Mouse (Mus musculus): Measurements from ENCODE around the gene Cycs. TPM values are rescaled to one million over a fixed set of nuclear protein-coding genes. Genes with fewer than 3 reads are reported as not detected.

The Cycs gene
- polyA plus RNA-seq, 2 experiments: 35.9 to 53.8 TPM

DNA sequence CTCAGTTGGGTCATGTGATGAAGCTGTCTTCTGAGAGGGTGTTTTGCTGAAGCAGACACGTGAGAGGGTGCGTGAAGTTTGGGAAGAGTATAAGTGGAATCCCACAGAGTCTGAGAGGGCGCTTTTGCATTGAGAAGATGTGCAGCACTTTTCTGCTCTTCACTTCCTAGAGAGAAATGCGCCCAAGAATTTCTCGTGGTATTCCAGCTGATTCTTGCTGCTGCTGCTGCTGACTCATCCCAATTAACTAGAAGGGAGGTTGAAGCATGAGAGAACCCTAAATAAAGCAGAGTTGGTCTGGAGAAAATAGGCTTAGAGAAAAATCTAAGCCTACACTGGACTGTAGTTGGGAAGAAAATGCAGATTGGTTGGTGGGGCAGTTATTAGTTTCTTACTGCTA, 17.3 kb downstream of the Cycs start:
- no peak for TF ChIP-seq POLR2A (IDR thresholded peaks at IDR 0.05; ENCODE audit: borderline replicate concordance, extremely low read depth, insufficient read depth, insufficient read length)
- Histone ChIP-seq H3K9me3 (ENCODE audit: control insufficient read depth, low read length) (no peaks in the 10 kb centered on the region), H3K4me3 (replicated peaks; ENCODE audit: low read length) (no peak overlapping the region), H3K27me3 (ENCODE audit: control insufficient read depth, insufficient read depth, low read length) (no peaks in the 10 kb centered on the region), H3K4me2 (replicated peaks; ENCODE audit: low read depth, low read length, severe bottlenecking) (no peak overlapping the region), H3K9ac (ENCODE audit: low read depth, low read length, severe bottlenecking) (no peak overlapping the region), H3K36me3 (ENCODE audit: control insufficient read depth, insufficient read depth, low read length) (no peaks in the 10 kb centered on the region), H3K4me1 (ENCODE audit: control insufficient read depth, insufficient read depth, low read length) (no peaks in the 10 kb centered on the region), H3K27ac (replicated peaks; ENCODE audit: low read depth, low read length) (no peak overlapping the region)
- DNase-seq (ENCODE audit: low spot score) (no peak), ATAC-seq (ENCODE audit: low FRiP score, low read depth) (no peak)
- 81% methylated on average over 5 of the region's 5 CpGs for WGBS

DNA sequence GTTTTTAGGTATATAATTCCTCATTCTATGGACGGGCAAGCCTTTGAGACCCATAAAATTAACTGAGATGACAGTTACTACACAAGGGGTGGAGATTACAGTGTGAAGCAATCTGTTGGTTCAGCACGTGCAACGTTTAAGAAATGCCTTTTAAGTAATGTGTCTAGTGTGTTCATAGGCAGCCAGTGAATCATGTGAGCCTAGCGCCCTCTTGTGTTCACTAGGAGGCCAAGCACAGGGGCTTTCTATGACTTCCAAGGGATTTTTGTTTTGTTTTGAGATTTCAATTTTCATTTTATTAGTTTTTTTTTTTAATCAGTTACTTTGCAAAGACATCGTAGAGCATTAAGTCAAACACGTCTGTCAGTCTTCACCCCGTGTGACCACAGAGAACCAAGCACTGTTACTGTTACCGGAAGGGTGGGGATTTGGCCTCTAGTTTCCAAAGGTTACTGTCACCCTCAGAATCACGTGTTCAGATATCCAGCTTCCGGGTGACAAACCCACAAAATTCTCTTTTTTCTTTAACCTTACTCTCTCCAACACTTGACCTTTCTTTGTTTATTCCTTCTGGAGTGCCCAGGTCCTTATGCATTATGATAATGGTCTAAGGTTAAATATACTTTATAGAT, 20.8 kb downstream of the Cycs start:
- Histone ChIP-seq H3K27ac (replicated peaks; ENCODE audit: low read depth, low read length) (no peak overlapping the region), H3K4me2 (replicated peaks; ENCODE audit: low read depth, low read length, severe bottlenecking) (no peak overlapping the region; the same call in 1 of the 2 replicates), H3K4me3 (replicated peaks; ENCODE audit: low read length) (no peak overlapping the region), H3K9ac (ENCODE audit: low read depth, low read length, severe bottlenecking) (no peak overlapping the region), H3K9me3 (ENCODE audit: control insufficient read depth, low read length) (no peaks in the 10 kb centered on the region), H3K36me3 (ENCODE audit: control insufficient read depth, insufficient read depth, low read length) (no peaks in the 10 kb centered on the region), H3K4me1 (ENCODE audit: control insufficient read depth, insufficient read depth, low read length) (no peaks in the 10 kb centered on the region), H3K27me3 (ENCODE audit: control insufficient read depth, insufficient read depth, low read length) (no peaks in the 10 kb centered on the region)
- peak; percentile 86 for DNase-seq (ENCODE audit: low spot score)
- 0 out of 2 replicates have a peak, but pooled peaks have one; percentile 35 for TF ChIP-seq POLR2A (IDR thresholded peaks at IDR 0.05; ENCODE audit: borderline replicate concordance, extremely low read depth, insufficient read depth, insufficient read length)
- peak; percentile 72 for ATAC-seq (ENCODE audit: low FRiP score, low read depth)
- WGBS: 24% methylated on average over 10 of the region's 10 CpGs

DNA sequence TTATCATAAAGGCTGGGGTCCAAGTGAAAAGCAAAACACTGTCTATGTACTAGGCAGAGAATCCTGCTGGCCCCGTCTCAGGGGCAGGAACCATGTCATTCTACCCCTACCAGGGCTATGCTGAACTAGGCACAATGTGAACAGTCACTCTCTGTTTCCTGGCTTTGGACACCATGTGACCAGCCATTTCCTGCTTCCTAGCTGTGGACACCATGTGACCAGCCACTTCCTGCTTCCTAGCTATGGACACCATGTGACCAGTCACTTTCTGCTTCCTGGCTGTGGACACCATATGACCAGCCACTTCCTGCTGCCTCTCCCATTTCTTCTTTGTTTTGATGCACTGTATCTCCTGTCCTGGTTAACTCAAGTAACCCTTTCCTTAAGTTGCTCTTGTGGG, 23.8 kb downstream of the Cycs start:
- Histone ChIP-seq H3K36me3 (ENCODE audit: control insufficient read depth, insufficient read depth, low read length) (no peaks in the 10 kb centered on the region), H3K4me2 (replicated peaks; ENCODE audit: low read depth, low read length, severe bottlenecking) (no peak overlapping the region), H3K9me3 (ENCODE audit: control insufficient read depth, low read length) (no peaks in the 10 kb centered on the region), H3K4me1 (ENCODE audit: control insufficient read depth, insufficient read depth, low read length) (no peaks in the 10 kb centered on the region), H3K4me3 (replicated peaks; ENCODE audit: low read length) (no peak overlapping the region), H3K27me3 (ENCODE audit: control insufficient read depth, insufficient read depth, low read length) (no peaks in the 10 kb centered on the region), H3K27ac (replicated peaks; ENCODE audit: low read depth, low read length) (no peak overlapping the region), H3K9ac (ENCODE audit: low read depth, low read length, severe bottlenecking) (no peak overlapping the region)
- WGBS: 85% methylated on average over 1 of the region's 1 CpGs
- ATAC-seq (ENCODE audit: low FRiP score, low read depth) (no peak), DNase-seq (ENCODE audit: low spot score) (no peak)
- no peak for TF ChIP-seq POLR2A (IDR thresholded peaks at IDR 0.05; ENCODE audit: borderline replicate concordance, extremely low read depth, insufficient read depth, insufficient read length)

DNA sequence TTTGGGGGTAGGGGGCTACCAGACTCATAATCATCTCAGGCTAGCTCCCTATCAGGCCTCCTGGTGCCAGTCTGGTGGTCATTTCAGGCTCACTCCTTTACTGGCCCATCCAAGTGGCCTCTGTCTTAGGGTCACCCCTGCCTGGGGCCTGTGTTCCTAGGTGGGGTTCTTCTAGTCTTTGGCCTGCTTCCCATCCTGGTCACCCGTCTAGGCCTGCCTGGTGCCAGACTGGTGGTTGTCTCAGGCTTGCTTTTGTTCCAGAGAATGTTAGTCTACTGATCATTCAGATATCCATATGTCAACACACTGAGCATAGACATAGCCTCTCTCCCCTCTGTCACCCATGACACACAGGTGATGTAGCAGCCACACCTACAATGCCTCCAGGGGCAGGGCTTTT, 26.7 kb downstream of the Cycs start:
- WGBS: 75% methylated on average over 1 of the region's 1 CpGs
- Histone ChIP-seq H3K27me3 (ENCODE audit: control insufficient read depth, insufficient read depth, low read length) (no peaks in the 10 kb centered on the region), H3K36me3 (ENCODE audit: control insufficient read depth, insufficient read depth, low read length) (no peaks in the 10 kb centered on the region), H3K4me3 (replicated peaks; ENCODE audit: low read length) (no peak overlapping the region), H3K4me2 (replicated peaks; ENCODE audit: low read depth, low read length, severe bottlenecking) (no peak overlapping the region), H3K27ac (replicated peaks; ENCODE audit: low read depth, low read length) (no peak overlapping the region), H3K9me3 (ENCODE audit: control insufficient read depth, low read length) (no peaks in the 10 kb centered on the region), H3K4me1 (ENCODE audit: control insufficient read depth, insufficient read depth, low read length) (no peaks in the 10 kb centered on the region), H3K9ac (ENCODE audit: low read depth, low read length, severe bottlenecking) (no peak overlapping the region)
- no peak for TF ChIP-seq POLR2A (IDR thresholded peaks at IDR 0.05; ENCODE audit: borderline replicate concordance, extremely low read depth, insufficient read depth, insufficient read length)
- ATAC-seq (ENCODE audit: low FRiP score, low read depth): no peak
- DNase-seq (ENCODE audit: low spot score): no peak

DNA sequence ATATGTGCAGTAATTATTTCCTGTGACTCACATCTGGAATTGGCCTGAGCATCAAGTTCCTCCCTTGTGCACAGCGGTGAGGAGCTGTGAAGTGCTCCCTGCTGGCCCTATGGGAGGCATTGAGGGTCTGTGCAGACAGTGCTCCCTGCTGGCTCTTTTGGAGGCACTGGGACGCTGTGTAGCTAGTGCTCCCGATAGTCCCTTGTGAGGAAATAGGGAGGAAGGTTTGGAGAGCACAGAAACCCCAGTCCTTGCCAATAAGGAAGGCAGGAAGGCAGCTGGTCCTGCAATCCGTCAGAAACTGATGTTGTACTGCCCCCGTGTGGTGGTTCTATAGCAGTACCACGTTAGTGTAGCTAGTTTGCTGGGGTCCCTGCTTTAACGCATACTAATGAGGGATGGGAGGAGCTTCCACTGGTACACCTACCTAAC, 29.9 kb downstream of the Cycs start:
- Histone ChIP-seq H3K4me2 (replicated peaks; ENCODE audit: low read depth, low read length, severe bottlenecking) (no peak overlapping the region), H3K9ac (ENCODE audit: low read depth, low read length, severe bottlenecking) (no peak overlapping the region), H3K4me3 (replicated peaks; ENCODE audit: low read length) (no peak overlapping the region), H3K4me1 (ENCODE audit: control insufficient read depth, insufficient read depth, low read length) (peaks cover 4% of the 10 kb centered on the region; the same call in 1 of the 2 replicates), H3K27me3 (ENCODE audit: control insufficient read depth, insufficient read depth, low read length) (no peaks in the 10 kb centered on the region), H3K36me3 (ENCODE audit: control insufficient read depth, insufficient read depth, low read length) (no peaks in the 10 kb centered on the region), H3K27ac (replicated peaks; ENCODE audit: low read depth, low read length) (no peak overlapping the region), H3K9me3 (ENCODE audit: control insufficient read depth, low read length) (no peaks in the 10 kb centered on the region)
- ATAC-seq (ENCODE audit: low FRiP score, low read depth): peak; percentile 83
- DNase-seq (ENCODE audit: low spot score): peak; percentile 88
- 3% methylated on average over 7 of the region's 7 CpGs for WGBS
- peak; percentile 20; the same call in 1 of the 2 replicates for TF ChIP-seq POLR2A (IDR thresholded peaks at IDR 0.05; ENCODE audit: borderline replicate concordance, extremely low read depth, insufficient read depth, insufficient read length)

All from limb, embryonic 14.5 days (tissue).